Mouse (Mus musculus) 416B (cell line): ENCODE data around the gene Armc6.
A peak's percentile ranks its signal among the peaks of the same experiment; 100 is the strongest.

Experiments
- DNase-seq: peaks from one replicate; pipeline ENCODE4 v3.0.0; 2011; ENCODE audit warnings: low read depth

Gene Armc6

GRCm38 (mm10) chr8:70234080-70234780, at the start of gene Armc6, which contains the start of gene Sugp2:
Gene Armc6, minus strand, starts transcription at chr8:70234466.
Gene Sugp2, plus strand, starts transcription at chr8:70234226.
- DNase-seq: peak; percentile 97

- peak; percentile 41 for DNase-seq
Measured at GRCm38 (mm10) chr8:70283136-70284077, 49.1 kb upstream of the Armc6 start.

- DNase-seq: peak; percentile 97
Measured at GRCm38 (mm10) chr8:70282603-70283135, 48.4 kb upstream of the Armc6 start, which contains the start of gene Homer3. Gene Homer3, plus strand, starts transcription at chr8:70282827.

GRCm38 (mm10) chr8:70281001-70281400, 46.7 kb upstream of the Armc6 start:
- no peak for DNase-seq

- no peak for DNase-seq
Measured at GRCm38 (mm10) chr8:70279266-70279665, 45.0 kb upstream of the Armc6 start.

- peak; percentile 24 for DNase-seq
Measured at GRCm38 (mm10) chr8:70278175-70278574, 43.9 kb upstream of the Armc6 start.

GRCm38 (mm10) chr8:70276476-70276875, 42.2 kb upstream of the Armc6 start:
- DNase-seq: peak; percentile 87

GRCm38 (mm10) chr8:70274350-70274749, 40.1 kb upstream of the Armc6 start:
- no peak for DNase-seq

- peak; percentile 78 for DNase-seq
Measured at GRCm38 (mm10) chr8:70272949-70273348, 38.7 kb upstream of the Armc6 start.

- peak; percentile 72 for DNase-seq
Measured at GRCm38 (mm10) chr8:70268799-70269565, 34.7 kb upstream of the Armc6 start.

GRCm38 (mm10) chr8:70268311-70268710, 34.0 kb upstream of the Armc6 start:
- no peak for DNase-seq

GRCm38 (mm10) chr8:70267674-70268073, 33.4 kb upstream of the Armc6 start:
- DNase-seq: peak; percentile 23

- no peak for DNase-seq
Measured at GRCm38 (mm10) chr8:70259043-70259442, 24.8 kb upstream of the Armc6 start.

- DNase-seq: no peak
Measured at GRCm38 (mm10) chr8:70258600-70258999, 24.3 kb upstream of the Armc6 start.

GRCm38 (mm10) chr8:70257456-70257855, 23.2 kb upstream of the Armc6 start:
- DNase-seq: no peak

- DNase-seq: peak; percentile 43
Measured at GRCm38 (mm10) chr8:70254628-70255027, 20.4 kb upstream of the Armc6 start.

- DNase-seq: no peak
Measured at GRCm38 (mm10) chr8:70247841-70248240, 13.6 kb upstream of the Armc6 start.

GRCm38 (mm10) chr8:70246622-70247021, 12.4 kb upstream of the Armc6 start:
- no peak for DNase-seq

- peak; percentile 43 for DNase-seq
Measured at GRCm38 (mm10) chr8:70240642-70241041, 6.4 kb upstream of the Armc6 start.

- DNase-seq: peak; percentile 96
Measured at GRCm38 (mm10) chr8:70237842-70238241, 3.6 kb upstream of the Armc6 start.

- DNase-seq: no peak
Measured at GRCm38 (mm10) chr8:70234781-70235128, 489 bp upstream of the Armc6 start.

- DNase-seq: no peak
Measured at GRCm38 (mm10) chr8:70233606-70234005, 660 bp downstream of the Armc6 start.
